Mouse (Mus musculus): ENCODE results near the gene Krt33a. TPM values are rescaled to one million over a fixed set of nuclear protein-coding genes. Genes with fewer than 3 reads are reported as not detected.

The Krt33a gene
- polyA plus RNA-seq (2015; fragmentation: Nextera tagmentation; extraction: Ambion mirVana), result not detected in 2 replicates

DNA sequence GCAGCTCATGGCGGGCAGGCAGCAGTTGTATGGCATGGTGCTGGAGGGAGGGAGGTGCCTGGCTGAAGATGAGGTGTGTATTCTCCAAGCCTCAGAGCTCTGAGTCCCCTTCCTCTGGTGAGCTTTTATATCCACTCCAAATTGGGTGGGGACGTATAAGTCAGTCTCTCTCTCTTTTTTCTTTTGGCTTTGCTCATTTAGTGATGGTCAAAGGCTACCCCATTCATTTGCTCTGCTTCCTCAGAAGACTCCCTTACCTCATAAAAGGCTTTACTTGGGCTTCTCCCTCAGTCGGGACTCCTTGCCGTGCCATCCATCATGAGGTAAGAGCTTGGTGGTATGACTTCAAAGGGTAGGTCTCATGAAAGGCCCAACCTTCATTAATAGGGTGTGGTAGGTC, at the start of gene Krt33a:
Gene Krt33a, minus strand, starts transcription at position 101 of the 400 bp plus-strand sequence.
- ATAC-seq (replicated peaks), result no peak
- H3K9me3 ChIP-seq, result no peaks in the 10 kb centered on the region

DNA sequence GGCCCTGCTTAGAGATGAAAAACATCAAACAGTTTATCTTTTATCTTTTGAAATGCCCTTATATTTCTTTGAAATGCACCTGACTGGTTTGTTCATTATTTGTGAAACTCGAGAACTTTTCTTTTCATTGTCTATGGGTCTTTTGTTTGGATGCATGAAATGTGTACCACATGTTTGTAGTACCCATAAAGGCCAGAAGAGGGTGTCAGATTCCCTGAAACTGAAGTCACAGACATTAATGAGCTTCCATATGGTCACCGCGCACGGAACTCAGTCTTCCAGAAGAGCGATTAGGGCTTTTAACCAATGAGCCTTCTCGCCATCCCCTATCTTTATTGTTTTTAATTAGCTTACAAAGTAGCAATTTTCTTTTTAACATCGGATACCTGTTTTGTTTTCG, 42.9 kb upstream of the Krt33a start:
- H3K4me1 ChIP-seq, result no peaks in the 10 kb centered on the region
- H3K27ac ChIP-seq, result no peak overlapping the region
- no peaks in the 10 kb centered on the region for H3K27me3 ChIP-seq (replicated peaks)
- H3K9me3 ChIP-seq, result no peaks in the 10 kb centered on the region
- H3K4me2 ChIP-seq, result no peak overlapping the region
- 72% methylated on average over 8 of the region's 8 CpGs for WGBS
- H3K36me3 ChIP-seq (replicated peaks), result no peaks in the 10 kb centered on the region
- no peak overlapping the region for H3K9ac ChIP-seq
- no peak overlapping the region for H3K4me3 ChIP-seq
- no peak for ATAC-seq (replicated peaks)

More for the DNA sequence above, at the start of gene Krt33a:
- Histone ChIP-seq H3K4me2 (no peak within 1 kb of the TSS), H3K4me1 (no peaks in the 10 kb centered on the region), H3K9ac (no peak within 1 kb of the TSS), H3K4me3 (no peak within 1 kb of the TSS), H3K27ac (no peak within 1 kb of the TSS), H3K27me3 (replicated peaks) (no peaks in the 10 kb centered on the region), H3K36me3 (replicated peaks) (no peaks in the 10 kb centered on the region)
- 90% methylated on average over 4 of the region's 4 CpGs for WGBS

DNA sequence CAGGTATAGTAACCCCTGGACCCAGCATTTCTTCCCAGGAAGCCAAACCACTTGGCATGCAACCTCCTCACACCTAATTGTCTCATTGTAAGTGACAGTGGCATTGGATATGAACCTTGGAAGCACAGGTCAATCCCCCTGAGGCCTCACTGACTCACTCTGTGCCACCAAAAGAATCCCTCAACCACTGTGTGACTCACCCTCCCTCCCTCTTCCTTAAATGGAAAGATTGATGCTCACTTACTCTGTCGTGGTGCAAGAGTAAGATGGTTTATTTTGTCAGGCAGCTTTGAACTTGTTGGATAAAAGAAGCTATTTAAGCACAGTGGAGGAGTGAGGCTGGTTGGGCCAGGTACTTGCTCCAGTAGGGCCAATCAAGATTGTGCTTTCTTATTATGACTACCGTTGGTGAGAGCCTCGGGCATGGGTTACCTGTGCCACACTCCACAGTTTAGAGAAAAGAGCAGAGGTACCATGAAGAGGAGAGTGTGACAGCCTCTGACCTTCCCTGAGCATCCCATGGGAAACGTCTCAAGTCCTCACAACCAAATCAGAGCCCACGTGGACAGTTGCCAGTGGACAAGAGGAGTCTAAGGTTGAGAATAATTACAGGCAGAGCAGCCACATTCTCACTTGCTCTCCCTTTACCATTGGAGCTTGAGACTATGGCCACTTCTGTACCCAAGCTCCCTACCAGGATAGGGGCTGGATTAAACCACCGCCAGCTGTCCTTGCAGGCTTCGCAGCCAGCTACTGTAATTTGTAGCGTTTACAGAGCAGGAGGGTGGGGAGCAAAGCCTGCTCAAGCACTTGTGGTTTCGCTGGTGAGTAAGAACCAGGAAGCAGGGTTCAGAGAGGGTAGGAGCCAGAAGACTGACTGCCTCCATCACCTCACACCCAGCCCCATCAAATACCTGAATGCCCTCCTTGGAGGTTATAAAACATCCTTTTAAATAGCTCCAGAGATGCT, 40.0 kb upstream of the Krt33a start:
- Histone ChIP-seq H3K4me1 (no peaks in the 10 kb centered on the region), H3K27ac (no peak overlapping the region), H3K9me3 (no peaks in the 10 kb centered on the region), H3K4me3 (no peak overlapping the region), H3K9ac (no peak overlapping the region), H3K36me3 (replicated peaks) (no peaks in the 10 kb centered on the region), H3K27me3 (replicated peaks) (no peaks in the 10 kb centered on the region), H3K4me2 (no peak overlapping the region)
- 81% methylated on average over 9 of the region's 9 CpGs for WGBS
- no peak for ATAC-seq (replicated peaks)

DNA sequence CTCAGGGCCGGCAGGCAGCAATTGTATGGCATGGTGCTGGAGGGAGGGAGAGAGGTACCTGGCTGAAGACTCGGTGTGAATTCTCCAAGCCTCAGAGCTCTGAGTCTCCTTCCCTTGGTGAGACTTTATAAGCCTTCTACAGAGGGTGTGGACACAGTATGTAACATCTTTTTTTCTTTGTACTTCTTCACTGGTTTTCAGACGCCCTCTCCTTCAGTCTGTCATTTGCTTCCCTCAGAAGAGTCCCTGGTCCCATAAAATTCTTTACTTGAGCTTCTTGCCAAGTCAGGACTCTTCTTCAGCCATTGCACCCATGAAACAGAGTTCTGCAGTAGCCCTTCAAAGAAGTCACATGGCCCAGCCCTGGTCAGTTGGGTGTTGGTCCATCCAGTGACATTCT, 34.4 kb upstream of the Krt33a start, which contains the start of gene Krt31:
Gene Krt31, minus strand, starts transcription at position 101 of the 400 bp plus-strand sequence.
- H3K9ac ChIP-seq, result no peak within 1 kb of the TSS
- H3K9me3 ChIP-seq, result no peaks in the 10 kb centered on the region
- H3K4me3 ChIP-seq, result no peak within 1 kb of the TSS
- ATAC-seq (replicated peaks), result no peak
- H3K4me2 ChIP-seq, result no peak within 1 kb of the TSS
- H3K36me3 ChIP-seq (replicated peaks), result no peaks in the 10 kb centered on the region
- no peaks in the 10 kb centered on the region for H3K27me3 ChIP-seq (replicated peaks)
- WGBS, result 81% methylated on average over 3 of the region's 3 CpGs
- H3K27ac ChIP-seq, result no peak within 1 kb of the TSS
- H3K4me1 ChIP-seq, result no peaks in the 10 kb centered on the region

DNA sequence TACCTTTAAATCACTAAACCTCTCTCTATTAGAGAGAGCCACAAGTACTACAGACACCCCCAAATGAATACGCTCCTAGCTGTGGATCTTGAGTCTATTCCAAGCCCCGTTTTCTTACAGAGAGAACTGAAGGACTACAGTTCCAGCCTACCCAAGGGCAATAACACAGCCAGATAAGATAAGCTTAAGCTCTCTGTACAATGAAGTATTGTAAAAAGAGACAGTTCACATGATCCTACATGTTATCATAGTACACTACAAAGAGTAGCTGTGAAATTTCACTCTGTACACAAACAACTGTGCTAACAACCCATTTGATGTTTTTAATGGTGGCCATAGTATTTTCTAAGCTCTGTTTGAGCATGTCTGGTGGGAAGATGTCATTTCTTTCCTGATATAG, 31.2 kb upstream of the Krt33a start:
- H3K27me3 ChIP-seq (replicated peaks), result no peaks in the 10 kb centered on the region
- H3K36me3 ChIP-seq (replicated peaks), result no peaks in the 10 kb centered on the region
- no peaks in the 10 kb centered on the region for H3K4me1 ChIP-seq
- 88% methylated on average over 2 of the region's 2 CpGs for WGBS
- no peak overlapping the region for H3K9ac ChIP-seq
- no peak overlapping the region for H3K4me3 ChIP-seq
- no peaks in the 10 kb centered on the region for H3K9me3 ChIP-seq
- H3K27ac ChIP-seq, result no peak overlapping the region
- no peak for ATAC-seq (replicated peaks)
- no peak overlapping the region for H3K4me2 ChIP-seq

DNA sequence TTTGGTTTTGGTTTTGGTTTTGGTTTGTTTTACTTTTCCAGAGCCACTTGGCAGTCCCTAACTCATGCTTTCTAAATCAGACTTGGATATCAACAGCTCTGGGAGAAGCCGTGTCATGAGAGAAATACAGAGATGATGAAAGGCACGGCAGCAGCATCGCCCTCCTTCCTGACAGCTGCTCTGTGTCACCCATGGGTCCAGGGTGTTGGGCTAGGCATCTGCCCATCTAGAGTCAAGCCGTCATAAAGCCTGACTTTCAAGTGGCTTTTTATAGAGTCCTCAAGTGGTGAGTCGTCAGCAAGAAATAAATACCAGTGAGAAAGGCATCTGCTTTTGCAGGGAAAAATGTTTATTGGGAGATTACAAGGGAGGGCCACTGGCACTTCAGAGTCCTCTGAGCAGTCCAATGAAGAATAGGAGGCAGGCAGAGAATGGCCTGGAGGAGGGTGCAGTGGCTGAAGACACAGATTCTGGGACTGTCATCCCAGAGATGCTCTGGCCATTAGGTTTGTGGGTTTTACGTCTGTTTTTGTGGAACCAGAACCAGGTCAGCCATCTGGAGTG, 30.4 kb upstream of the Krt33a start:
- Histone ChIP-seq H3K9me3 (no peaks in the 10 kb centered on the region), H3K9ac (no peak overlapping the region), H3K4me3 (no peak overlapping the region), H3K4me1 (no peaks in the 10 kb centered on the region), H3K36me3 (replicated peaks) (no peaks in the 10 kb centered on the region), H3K4me2 (no peak overlapping the region), H3K27me3 (replicated peaks) (no peaks in the 10 kb centered on the region), H3K27ac (no peak overlapping the region)
- WGBS, result 83% methylated on average over 6 of the region's 6 CpGs
- ATAC-seq (replicated peaks), result no peak

DNA sequence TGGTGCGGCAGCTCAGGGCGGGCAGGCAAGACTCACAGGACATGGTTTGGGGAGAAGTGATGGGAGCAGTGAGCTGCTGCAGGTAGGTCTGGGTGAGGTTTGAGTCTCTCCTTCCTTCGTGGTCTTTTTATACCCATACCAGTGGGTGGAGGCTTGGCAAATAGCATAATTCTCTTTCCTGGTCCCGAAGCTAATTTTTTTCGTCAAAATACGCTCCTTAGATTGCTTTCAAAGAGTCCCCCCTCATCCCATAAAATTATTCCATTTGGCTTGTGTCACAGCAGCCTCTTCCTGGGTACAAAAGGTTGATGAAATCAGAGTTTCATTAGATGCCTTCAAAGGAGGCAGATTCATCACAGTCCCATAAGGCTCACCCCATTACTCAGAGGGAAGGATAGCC, 25.4 kb upstream of the Krt33a start, which contains the start of gene Krt34:
Gene Krt34, minus strand, starts transcription at position 101 of the 400 bp plus-strand sequence.
- Histone ChIP-seq H3K9ac (no peak within 1 kb of the TSS), H3K27ac (no peak within 1 kb of the TSS), H3K9me3 (no peaks in the 10 kb centered on the region), H3K27me3 (replicated peaks) (no peaks in the 10 kb centered on the region), H3K4me2 (no peak within 1 kb of the TSS), H3K36me3 (replicated peaks) (no peaks in the 10 kb centered on the region), H3K4me1 (no peaks in the 10 kb centered on the region), H3K4me3 (no peak within 1 kb of the TSS)
- no peak for ATAC-seq (replicated peaks)
- 83% methylated on average over 6 of the region's 6 CpGs for WGBS

DNA sequence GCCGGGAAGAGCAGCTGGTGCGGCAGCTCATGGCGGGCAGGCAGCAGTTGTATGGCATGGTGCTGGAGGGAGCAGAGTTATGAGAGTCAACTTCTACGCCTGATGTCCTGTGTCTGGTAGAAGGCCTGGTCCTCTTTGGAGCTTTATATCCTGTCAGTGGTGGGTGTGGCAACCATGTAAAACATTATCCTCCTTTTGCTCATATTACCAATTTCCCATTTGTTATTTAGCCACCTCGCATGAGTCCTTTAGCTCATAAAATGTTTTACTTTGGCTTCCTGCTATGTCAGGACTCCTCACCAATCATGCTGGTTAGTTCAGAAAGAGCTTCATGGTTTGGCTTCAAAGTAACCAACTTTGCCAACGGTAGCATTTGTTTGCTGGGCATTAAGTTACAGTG, 13.8 kb upstream of the Krt33a start, which contains the start of gene Krt33b:
Gene Krt33b, minus strand, starts transcription at position 101 of the 400 bp plus-strand sequence.
- Histone ChIP-seq H3K27me3 (replicated peaks) (no peaks in the 10 kb centered on the region), H3K27ac (no peak within 1 kb of the TSS), H3K4me1 (no peaks in the 10 kb centered on the region), H3K9ac (no peak within 1 kb of the TSS), H3K9me3 (no peaks in the 10 kb centered on the region), H3K36me3 (replicated peaks) (no peaks in the 10 kb centered on the region), H3K4me2 (no peak within 1 kb of the TSS), H3K4me3 (no peak within 1 kb of the TSS)
- WGBS, result 95% methylated on average over 6 of the region's 6 CpGs
- no peak for ATAC-seq (replicated peaks)

DNA sequence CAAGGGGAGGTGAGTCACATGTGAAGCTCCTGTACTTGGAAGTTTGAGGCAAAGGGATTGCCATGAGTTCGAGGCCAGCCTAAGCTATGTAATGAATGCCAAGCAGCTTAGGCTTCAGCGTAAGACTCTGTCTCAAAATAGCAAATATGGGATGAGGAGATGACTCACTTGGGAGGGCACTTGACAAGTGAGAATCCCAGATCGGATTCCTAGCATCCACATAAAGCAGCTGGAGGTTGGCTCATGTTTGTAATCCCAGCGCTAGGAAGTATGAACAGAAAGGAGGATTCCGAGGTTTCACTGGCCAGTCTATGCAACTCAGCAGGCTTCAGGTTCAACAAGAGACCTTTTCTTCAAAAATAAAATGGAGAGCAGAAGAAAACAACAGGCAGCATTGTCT, 5.4 kb upstream of the Krt33a start:
- Histone ChIP-seq H3K27me3 (replicated peaks) (no peaks in the 10 kb centered on the region), H3K4me2 (no peak overlapping the region), H3K27ac (no peak overlapping the region), H3K9ac (no peak overlapping the region), H3K4me3 (no peak overlapping the region), H3K36me3 (replicated peaks) (no peaks in the 10 kb centered on the region), H3K9me3 (no peaks in the 10 kb centered on the region), H3K4me1 (no peaks in the 10 kb centered on the region)
- ATAC-seq (replicated peaks), result no peak
- 86% methylated on average over 5 of the region's 5 CpGs for WGBS

DNA sequence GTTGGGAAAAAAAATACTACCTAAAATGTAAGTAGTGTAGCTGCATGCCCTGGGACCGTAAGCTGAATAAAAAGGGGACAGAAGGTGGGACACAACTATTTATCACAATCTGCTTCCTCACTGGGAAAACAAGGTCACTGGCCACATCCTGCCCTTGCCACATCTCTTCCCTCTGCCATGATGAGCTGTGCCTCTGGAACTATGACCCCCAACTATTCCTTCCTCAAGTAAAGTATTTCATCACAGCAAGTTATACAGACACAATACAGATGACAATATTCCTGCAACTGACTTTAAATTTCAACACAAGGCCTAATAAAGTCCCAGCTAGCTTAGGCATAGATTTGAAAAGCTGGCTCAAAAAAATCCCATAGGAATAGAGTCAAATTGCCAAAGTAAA, 3.5 kb upstream of the Krt33a start:
- Histone ChIP-seq H3K9ac (no peak overlapping the region), H3K27me3 (replicated peaks) (no peaks in the 10 kb centered on the region), H3K36me3 (replicated peaks) (no peaks in the 10 kb centered on the region), H3K4me3 (no peak overlapping the region), H3K4me2 (no peak overlapping the region), H3K27ac (no peak overlapping the region), H3K9me3 (no peaks in the 10 kb centered on the region), H3K4me1 (no peaks in the 10 kb centered on the region)
- WGBS, result 97% methylated on average over 1 of the region's 1 CpGs
- ATAC-seq (replicated peaks), result no peak

DNA sequence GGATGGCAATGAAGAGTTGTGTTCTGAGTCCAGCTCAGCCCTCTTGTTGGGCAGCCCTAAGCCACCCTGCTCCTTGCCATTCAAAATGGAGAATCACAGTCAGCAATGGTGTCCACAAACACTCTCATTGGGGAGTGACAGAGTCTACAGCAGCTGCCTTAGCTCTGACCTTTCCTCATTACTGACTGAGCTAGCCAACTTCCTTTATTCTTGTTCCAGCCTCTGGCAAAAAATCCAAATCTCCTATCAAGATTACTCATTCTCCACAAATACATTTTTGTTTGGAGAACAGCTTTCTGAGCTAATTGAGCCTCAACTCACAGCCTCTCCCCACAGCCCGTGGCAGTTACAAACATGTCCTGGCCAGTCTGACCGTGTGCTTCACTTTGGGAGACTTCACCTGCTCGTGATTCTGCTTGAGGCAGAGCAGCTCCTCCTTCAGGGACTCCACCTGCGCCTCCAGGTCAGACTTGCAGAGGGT, 2.3 kb downstream of the Krt33a start:
- no peak for ATAC-seq (replicated peaks)
- H3K27me3 ChIP-seq (replicated peaks), result no peaks in the 10 kb centered on the region
- no peaks in the 10 kb centered on the region for H3K9me3 ChIP-seq
- H3K4me1 ChIP-seq, result no peaks in the 10 kb centered on the region
- no peak overlapping the region for H3K9ac ChIP-seq
- no peak overlapping the region for H3K27ac ChIP-seq
- WGBS, result 76% methylated on average over 4 of the region's 4 CpGs
- H3K4me3 ChIP-seq, result no peak overlapping the region
- no peaks in the 10 kb centered on the region for H3K36me3 ChIP-seq (replicated peaks)
- H3K4me2 ChIP-seq, result no peak overlapping the region

DNA sequence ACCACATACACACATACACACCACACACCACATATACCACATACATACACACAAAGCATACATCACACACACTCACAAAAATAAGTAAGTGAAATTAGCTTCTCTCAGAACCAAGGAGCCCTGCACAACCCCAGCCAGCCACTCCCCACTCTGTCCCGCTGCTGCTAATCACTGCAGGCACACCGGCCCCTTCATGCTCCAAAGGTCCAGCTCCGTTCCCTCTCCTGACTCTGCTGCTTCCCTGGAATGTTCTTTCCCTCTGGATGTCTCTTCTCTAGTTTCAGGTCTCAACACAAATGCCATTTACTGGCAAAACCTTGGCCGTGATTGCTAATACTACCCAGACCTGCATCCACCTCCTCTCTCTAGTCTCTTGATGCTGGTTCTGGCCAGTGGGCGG, 5.3 kb downstream of the Krt33a start:
- H3K4me3 ChIP-seq, result no peak overlapping the region
- H3K27me3 ChIP-seq (replicated peaks), result no peaks in the 10 kb centered on the region
- no peaks in the 10 kb centered on the region for H3K9me3 ChIP-seq
- no peak overlapping the region for H3K27ac ChIP-seq
- H3K4me1 ChIP-seq, result no peaks in the 10 kb centered on the region
- H3K36me3 ChIP-seq (replicated peaks), result no peaks in the 10 kb centered on the region
- 80% methylated on average over 5 of the region's 5 CpGs for WGBS
- no peak overlapping the region for H3K9ac ChIP-seq
- ATAC-seq (replicated peaks), result no peak
- H3K4me2 ChIP-seq, result no peak overlapping the region

Data from midbrain, embryonic 15.5 days (tissue).